Mouse (Mus musculus) c-Kit-negative CD71-positive TER-119-positive erythroid progenitor cells, embryonic 14.5 days (primary cell): ENCODE results near the gene Ccr1.

ENCODE experiments used
- DNase-seq: peaks from one replicate; pipeline ENCODE4 v3.0.0-alpha.2; 2013; ENCODE audit warnings: low read depth, low spot score

Ccr1 gene

GRCm38 (mm10) chr9:123956892-123957291 is 11.6 kb downstream of the Ccr1 start:
- no peak for DNase-seq

GRCm38 (mm10) chr9:123953551-123953950 is 14.9 kb downstream of the Ccr1 start:
- no peak for DNase-seq

- DNase-seq, result no peak
Observed at GRCm38 (mm10) chr9:123951176-123951575, 17.3 kb downstream of the Ccr1 start.

- no peak for DNase-seq
Observed at GRCm38 (mm10) chr9:123949432-123949831, 19.1 kb downstream of the Ccr1 start.

GRCm38 (mm10) chr9:123947815-123948214 is 20.7 kb downstream of the Ccr1 start:
- no peak for DNase-seq

- DNase-seq, result no peak
Observed at GRCm38 (mm10) chr9:123942025-123942424, 26.5 kb downstream of the Ccr1 start.

GRCm38 (mm10) chr9:123941316-123941715 is 27.2 kb downstream of the Ccr1 start:
- DNase-seq, result no peak

- no peak for DNase-seq
Observed at GRCm38 (mm10) chr9:123940628-123941027, 27.9 kb downstream of the Ccr1 start.

- DNase-seq, result no peak
Observed at GRCm38 (mm10) chr9:123940168-123940567, 28.3 kb downstream of the Ccr1 start.

GRCm38 (mm10) chr9:123937989-123938388 is 30.5 kb downstream of the Ccr1 start:
- no peak for DNase-seq

- DNase-seq, result no peak
Observed at GRCm38 (mm10) chr9:123936604-123937280, 31.8 kb downstream of the Ccr1 start.

- DNase-seq, result no peak
Observed at GRCm38 (mm10) chr9:123935776-123936175, 32.7 kb downstream of the Ccr1 start.

GRCm38 (mm10) chr9:123935346-123935745 is 33.1 kb downstream of the Ccr1 start:
- DNase-seq, result no peak

- DNase-seq, result no peak
Observed at GRCm38 (mm10) chr9:123933716-123934445, 34.6 kb downstream of the Ccr1 start.

GRCm38 (mm10) chr9:123932911-123933675 is 35.4 kb downstream of the Ccr1 start:
- no peak for DNase-seq

- no peak for DNase-seq
Observed at GRCm38 (mm10) chr9:123931761-123932700, 36.5 kb downstream of the Ccr1 start.

- no peak for DNase-seq
Observed at GRCm38 (mm10) chr9:123930926-123931325, 37.6 kb downstream of the Ccr1 start.

- no peak for DNase-seq
Observed at GRCm38 (mm10) chr9:123930476-123930875, 38.0 kb downstream of the Ccr1 start.

- no peak for DNase-seq
Observed at GRCm38 (mm10) chr9:123929936-123930335, 38.6 kb downstream of the Ccr1 start.

- DNase-seq, result no peak
Observed at GRCm38 (mm10) chr9:123928759-123929246, 39.7 kb downstream of the Ccr1 start.

GRCm38 (mm10) chr9:123928118-123928758 is 40.3 kb downstream of the Ccr1 start:
- DNase-seq, result no peak
